Mouse (Mus musculus) ES-E14 (cell line): ENCODE data around the gene Insl3. TPM values are rescaled to one million over a fixed set of nuclear protein-coding genes. Genes with fewer than 3 reads are reported as not detected.

Source experiments
- DNase-seq: peaks from one replicate; pipeline ENCODE4 v3.0.0-alpha.2; 2013; ENCODE audit warnings: low read depth, low spot score
- H3K27ac ChIP-seq: 2 replicates; pipeline ENCODE4 v1.5.1; 2012; ENCODE audit warnings: low read depth, mild to moderate bottlenecking, low read length, moderate library complexity, mixed read lengths; ENCODE audit not compliant: poor library complexity, insufficient read depth, severe bottlenecking
- H3K36me3 ChIP-seq: 2 replicates; pipeline ENCODE4 v1.6.1; 2012; ENCODE audit warnings: mild to moderate bottlenecking, low read length, moderate library complexity, mixed read lengths; ENCODE audit not compliant: control insufficient read depth, poor library complexity, insufficient read depth, severe bottlenecking
- H3K4me1 ChIP-seq, 2 experiments: fragments of 150-350 bp in 1 of 2; sonication (generic) in 1 of 2; 2 replicates each; pipeline ENCODE4 v1.6.1; 2012; ENCODE audit warnings: low read length in 2 of 2, mild to moderate bottlenecking in 1 of 2, mixed read lengths in 1 of 2; ENCODE audit not compliant: control insufficient read depth in 2 of 2, insufficient read depth in 2 of 2, poor library complexity in 1 of 2
- H3K4me3 ChIP-seq, 2 experiments: fragments of 150-350 bp in 1 of 2; sonication (generic) in 1 of 2; 2 replicates each; pipeline ENCODE4 v1.5.1; 2012; ENCODE audit warnings: low read length in 2 of 2, low read depth in 1 of 2, mild to moderate bottlenecking in 1 of 2, mixed read lengths in 1 of 2; ENCODE audit not compliant: insufficient read depth in 1 of 2, poor library complexity in 1 of 2, severe bottlenecking in 1 of 2
- H3K9ac ChIP-seq: 2 replicates; pipeline ENCODE4 v1.6.1; 2012; ENCODE audit warnings: low read depth, mild to moderate bottlenecking, low read length, mixed read lengths; ENCODE audit not compliant: poor library complexity, insufficient read depth, severe bottlenecking
- H3K9me3 ChIP-seq: fragments of 150-350 bp; sonication (generic); 2 replicates; pipeline ENCODE4 v1.6.1; 2012; ENCODE audit warnings: low read depth, mild to moderate bottlenecking, low read length; ENCODE audit not compliant: control insufficient read depth, insufficient read depth
- CHD2 ChIP-seq: IDR thresholded peaks from 2 replicates; pipeline ENCODE4 v1.6.1; 2014; ENCODE audit warnings: mild to moderate bottlenecking, low read depth, low read length, inconsistent platforms
- HCFC1 ChIP-seq: IDR thresholded peaks from 2 replicates; pipeline ENCODE4 v1.6.1; 2012; ENCODE audit warnings: low read length, inconsistent platforms, borderline replicate concordance; ENCODE audit not compliant: insufficient read depth
- MAFK ChIP-seq: IDR thresholded peaks from 2 replicates; pipeline ENCODE4 v1.6.1; 2014; ENCODE audit warnings: mild to moderate bottlenecking, low read depth, low read length, inconsistent platforms; ENCODE audit not compliant: insufficient read depth
- ZC3H11A ChIP-seq: IDR thresholded peaks from 2 replicates; pipeline ENCODE4 v1.6.1; 2012; ENCODE audit warnings: low read depth, mild to moderate bottlenecking, inconsistent platforms, low read length, borderline replicate concordance
- ZNF384 ChIP-seq: IDR thresholded peaks from 2 replicates; pipeline ENCODE4 v1.6.1; 2012; ENCODE audit warnings: low read depth, low read length, inconsistent platforms
- in situ Hi-C, 2 experiments: fragments of 600-800 bp; cut with MboI; formaldehyde crosslinking; loops; one replicate each; pipeline ENCODE4 v1.15.1; 2025; ENCODE audit warnings: low sequenced_read_pairs in 2 of 2, inconsistent platforms in 1 of 2; ENCODE audit not compliant: unreplicated experiment in 2 of 2
- total RNA-seq: library from RNA; depleted of rRNA; stranded (reverse); fragments of 300-350 nt; gene quantifications from 2 replicates; pipeline ENCODE4 v1.2.3, GENCODE M21; 2012

Insl3 gene
- total RNA-seq, 1 experiment, result 3.0 TPM

DNA sequence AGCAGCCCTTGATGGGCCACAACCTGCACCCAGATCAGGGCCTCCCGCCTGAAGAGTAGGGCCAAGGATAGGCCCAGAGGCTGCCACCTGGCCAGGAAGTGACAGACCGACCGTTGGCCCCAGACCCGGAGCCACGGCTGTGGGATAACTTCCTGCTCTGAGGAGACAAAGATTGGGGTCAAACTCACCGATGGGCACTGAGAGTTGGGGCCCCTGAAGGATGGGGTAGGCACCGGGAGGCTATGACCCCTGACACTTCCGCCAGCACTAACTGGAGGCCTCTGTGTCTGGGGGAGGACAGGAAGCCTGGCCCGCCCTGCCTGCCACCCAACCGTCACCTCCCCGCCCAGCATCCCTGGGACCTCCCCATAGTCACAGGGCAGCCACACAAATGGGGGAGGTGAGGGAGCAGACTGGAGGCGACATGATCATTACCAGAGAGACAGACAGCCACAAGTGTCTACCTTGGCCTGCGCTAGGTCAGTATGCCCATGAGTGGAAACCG is 34.1 kb downstream of the Insl3 start:
- Histone ChIP-seq H3K27ac (no peak overlapping the region), H3K9ac (peak overlapping the region; percentile 19), H3K4me3 (peak overlapping the region; percentile 3 to 5; a peak in 1 of 4 replicates), H3K36me3 (no peaks in the 10 kb centered on the region), H3K9me3 (no peaks in the 10 kb centered on the region), H3K4me1 (peaks cover 3 to 14% of the 10 kb centered on the region in 2 experiments; a peak in 3 of 4 replicates)
- DNase-seq, result no peak
- no peak for TF ChIP-seq HCFC1
- TF ChIP-seq MAFK, result no peak
- in situ Hi-C loops, result no loop called here

DNA sequence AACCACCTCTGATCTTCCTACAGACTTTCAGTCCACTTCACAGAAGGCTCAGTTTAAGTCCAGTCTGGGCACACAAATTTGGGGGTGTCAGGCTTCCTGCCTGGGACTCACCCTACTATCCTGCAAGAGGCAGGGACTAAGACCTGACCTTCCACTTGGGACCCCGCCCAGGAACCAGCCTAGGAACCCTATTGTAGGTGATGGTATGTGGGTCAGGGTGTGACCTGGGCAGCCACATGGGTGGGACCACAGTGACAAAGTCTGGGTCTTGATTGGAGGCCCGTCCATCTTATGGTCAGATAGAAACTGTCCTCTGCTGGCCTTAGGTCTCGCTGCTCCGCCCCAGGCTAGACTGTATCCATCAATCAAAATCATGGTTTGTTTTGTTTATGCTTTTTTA is 35.4 kb downstream of the Insl3 start:
- in situ Hi-C loops, result no loop called here
- no peak for DNase-seq
- TF ChIP-seq ZNF384 (no peak), CHD2 (no peak), MAFK (no peak), HCFC1 (no peak), ZC3H11A (no peak)
- H3K4me1 ChIP-seq, result peaks cover 5 to 19% of the 10 kb centered on the region in 2 experiments
- H3K27ac ChIP-seq, result no peak overlapping the region
- no peaks in the 10 kb centered on the region for H3K36me3 ChIP-seq
- peak overlapping the region; percentile 31; the same call in 1 of the 2 replicates for H3K9ac ChIP-seq
- no peaks in the 10 kb centered on the region for H3K9me3 ChIP-seq
- H3K4me3 ChIP-seq, result no peak overlapping the region; a peak in 1 of 4 replicates

DNA sequence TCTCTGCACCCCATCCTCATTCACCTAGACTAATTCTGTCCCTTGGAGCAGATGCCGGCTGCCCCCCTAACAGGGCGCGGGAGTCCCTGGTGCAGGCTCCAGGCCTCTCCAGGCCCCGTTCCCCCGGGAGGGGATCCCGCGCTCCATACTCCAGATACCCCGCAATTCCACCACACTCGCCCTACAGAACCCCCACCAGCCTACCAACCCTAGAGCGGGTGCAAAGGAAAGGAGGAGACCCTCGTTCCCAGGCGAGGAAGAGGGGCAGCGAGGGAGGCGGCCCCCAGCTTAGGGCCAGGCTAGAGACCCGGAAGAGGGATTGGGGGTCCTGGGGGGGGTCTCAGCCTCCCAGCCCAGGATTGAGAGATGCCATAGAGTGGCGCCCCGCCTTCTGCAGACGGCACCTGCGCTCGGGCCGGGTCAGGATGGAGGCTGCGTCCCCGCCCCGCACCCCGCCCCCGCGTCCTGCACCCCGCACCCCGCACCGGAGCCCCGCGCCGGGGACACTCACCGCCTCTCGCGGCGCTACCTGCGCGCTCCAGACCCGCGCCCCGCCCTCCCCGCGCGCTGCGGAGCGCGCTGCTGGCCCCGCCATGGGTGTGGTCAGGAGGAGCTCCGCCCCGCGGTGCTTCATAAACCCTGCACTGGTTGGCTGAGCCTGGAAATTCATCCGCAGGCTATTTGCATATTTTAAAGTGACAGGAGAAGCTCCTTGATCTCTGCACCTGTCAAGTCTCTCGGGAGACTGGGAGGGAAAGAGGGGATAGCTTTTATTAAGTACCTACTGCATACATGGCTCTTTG is 36.3 kb downstream of the Insl3 start, which contains the start of gene Fcho1:
Gene Fcho1 (minus strand): TSS at position 595 of the 803 bp plus-strand sequence.
- Histone ChIP-seq H3K4me3 (peak within 1 kb of the TSS; percentile 76 to 98), H3K4me1 (peaks cover 6 to 20% of the 10 kb centered on the region in 2 experiments), H3K9me3 (no peaks in the 10 kb centered on the region), H3K9ac (peak within 1 kb of the TSS; percentile 84), H3K27ac (no peak within 1 kb of the TSS), H3K36me3 (no peaks in the 10 kb centered on the region)
- TF ChIP-seq HCFC1 (peak; percentile 17; the same call in 1 of the 2 replicates), CHD2 (no peak; the same call in 1 of the 2 replicates)
- in situ Hi-C loops, result no loop called here
- peak; percentile 81 for DNase-seq

DNA sequence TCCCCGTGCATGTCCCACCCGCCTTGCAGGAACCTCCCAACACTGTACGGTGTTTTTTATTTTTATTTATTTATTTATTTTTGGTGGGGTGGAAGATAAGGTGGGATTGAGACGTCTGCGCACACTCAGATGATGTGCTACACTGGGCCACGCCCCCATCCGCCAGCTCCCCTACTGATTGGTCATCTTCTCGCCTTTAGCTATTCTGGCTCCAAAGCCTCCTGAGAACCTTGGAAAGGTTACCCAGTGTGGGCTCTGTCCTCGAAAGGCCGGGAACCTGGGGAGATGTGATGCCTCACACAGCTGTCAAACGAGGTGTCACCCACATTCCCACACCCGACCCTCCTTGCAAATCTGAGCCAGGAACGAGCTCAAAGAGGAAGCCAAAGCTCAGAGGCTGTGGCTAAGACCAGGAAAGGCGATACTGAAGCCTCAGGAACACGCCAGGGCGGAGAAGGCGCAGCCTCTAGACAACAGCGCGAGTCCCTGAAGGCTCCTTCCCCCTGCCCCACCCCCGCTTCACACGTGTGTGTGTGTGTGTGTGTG is 39.3 kb downstream of the Insl3 start:
- Histone ChIP-seq H3K27ac (no peak overlapping the region), H3K4me1 (peaks cover 6 to 18% of the 10 kb centered on the region in 2 experiments), H3K9me3 (no peaks in the 10 kb centered on the region), H3K9ac (peak overlapping the region; percentile 46; the same call in 1 of the 2 replicates), H3K36me3 (no peaks in the 10 kb centered on the region), H3K4me3 (peak overlapping the region; percentile 24 to 70)
- TF ChIP-seq MAFK (no peak), ZC3H11A (no peak), HCFC1 (no peak)
- no peak for DNase-seq
- in situ Hi-C loops, result no loop called here
